Mouse (Mus musculus) stomach, embryonic 16.5 days (tissue): Measurements from ENCODE around the gene Erv3. TPM values are rescaled to one million over a fixed set of nuclear protein-coding genes. Genes with fewer than 3 reads are reported as not detected.
A peak's percentile ranks its signal among the peaks of the same experiment; 100 is the strongest.
"Not testable (repeated sequence)": the region's sequence is repeated elsewhere in the genome, so short reads cannot be mapped to it uniquely, and the experiment has no call there.

Experiments
- ATAC-seq: fragments of 200-750 bp; cut with Nextera tagmentation; 2 replicates; pipeline ENCODE4 v1.8.0; 2017; ENCODE audit warnings: moderate number of reproducible peaks, moderate TSS enrichment; ENCODE audit not compliant: insufficient read depth, low FRiP score
- H3K27ac ChIP-seq: fragments of 300-500 bp; sonication (generic); 2 replicates; pipeline ENCODE4 v1.5.1; 2014; ENCODE audit warnings: low read length
- H3K27me3 ChIP-seq: fragments of 300-500 bp; sonication (generic); 2 replicates; pipeline ENCODE4 v1.6.1; 2014; ENCODE audit warnings: low read length, control low read depth, mixed read lengths; ENCODE audit not compliant: control insufficient read depth, insufficient read depth
- H3K36me3 ChIP-seq: fragments of 300-500 bp; sonication (generic); 2 replicates; pipeline ENCODE4 v1.6.1; 2014; ENCODE audit warnings: low read length; ENCODE audit not compliant: control insufficient read depth, insufficient read depth
- H3K4me1 ChIP-seq: fragments of 300-500 bp; sonication (generic); 2 replicates; pipeline ENCODE4 v1.6.1; 2014; ENCODE audit warnings: low read length, control low read depth, mixed read lengths; ENCODE audit not compliant: control insufficient read depth, insufficient read depth
- H3K4me2 ChIP-seq: fragments of 300-500 bp; sonication (generic); 2 replicates; pipeline ENCODE4 v1.6.1; 2014; ENCODE audit warnings: low read depth, low read length, mixed read lengths
- H3K4me3 ChIP-seq: fragments of 300-500 bp; sonication (generic); replicated peaks from 2 replicates; pipeline ENCODE4 v1.5.1; 2014; ENCODE audit warnings: mild to moderate bottlenecking, low read length
- H3K9ac ChIP-seq: fragments of 300-500 bp; sonication (generic); 2 replicates; pipeline ENCODE4 v1.6.1; 2014; ENCODE audit warnings: low read length
- H3K9me3 ChIP-seq: fragments of 300-500 bp; sonication (generic); replicated peaks from 2 replicates; pipeline ENCODE4 v1.6.1; 2016; ENCODE audit warnings: low read length, control low read depth; ENCODE audit not compliant: control insufficient read depth
- WGBS: fragments of 180-500 bp; shearing (Covaris S2); extraction: QIAGEN DNeasy Blood & Tissue Kit; methylation state at CpG from one replicate; pipeline ENCODE4 v1.1.7; 2014; 5-methylcytosine and 5-hydroxymethylcytosine counted together
- polyA plus RNA-seq: library from polyadenylated mRNA; unstranded; fragments of >200 nt; fragmentation: Nextera tagmentation; extraction: Ambion mirVana; gene quantifications from 2 replicates; pipeline ENCODE4 v1.2.1, GENCODE M21; 2015

The Erv3 gene
- polyA plus RNA-seq, 1 experiment from 2014 or later, result not detected

GRCm38 (mm10) chr2:131840611-131841320, 18.8 kb downstream of the Erv3 start:
- Histone ChIP-seq H3K4me2 (no peak overlapping the region), H3K4me1 (no peaks in the 10 kb centered on the region), H3K4me3 (no peak overlapping the region), H3K27me3 (no peaks in the 10 kb centered on the region), H3K36me3 (no peaks in the 10 kb centered on the region), H3K27ac (no peak overlapping the region), H3K9me3 (no peaks in the 10 kb centered on the region), H3K9ac (no peak overlapping the region)
- 69% methylated on average over 9 of the region's 9 CpGs for WGBS
- ATAC-seq, result no peak

- Histone ChIP-seq H3K27me3 (no peaks in the 10 kb centered on the region), H3K36me3 (no peaks in the 10 kb centered on the region), H3K9ac (no peak overlapping the region), H3K27ac (no peak overlapping the region), H3K4me1 (no peaks in the 10 kb centered on the region), H3K4me2 (no peak overlapping the region), H3K9me3 (peaks cover 4% of the 10 kb centered on the region; the same call in 1 of the 2 replicates), H3K4me3 (no peak overlapping the region)
- WGBS, result 94% methylated on average over 1 of the region's 1 CpGs
- no peak for ATAC-seq
Observed at GRCm38 (mm10) chr2:131834296-131834695, 25.3 kb downstream of the Erv3 start.

GRCm38 (mm10) chr2:131831861-131832260, 27.7 kb downstream of the Erv3 start:
- Histone ChIP-seq H3K9me3 (peaks cover 4% of the 10 kb centered on the region; the same call in 1 of the 2 replicates), H3K27me3 (no peaks in the 10 kb centered on the region), H3K4me2 (no peak overlapping the region), H3K4me1 (no peaks in the 10 kb centered on the region), H3K9ac (no peak overlapping the region), H3K27ac (no peak overlapping the region), H3K4me3 (no peak overlapping the region), H3K36me3 (no peaks in the 10 kb centered on the region)
- 32% methylated on average over 2 of the region's 2 CpGs for WGBS
- no peak for ATAC-seq

- H3K36me3 ChIP-seq, H3K27ac ChIP-seq, H3K4me2 ChIP-seq, ATAC-seq, H3K9me3 ChIP-seq, H3K9ac ChIP-seq, H3K4me3 ChIP-seq, H3K4me1 ChIP-seq, H3K27me3 ChIP-seq: not testable (repeated sequence)
- 86% methylated on average over 4 of the region's 4 CpGs for WGBS
Observed at GRCm38 (mm10) chr2:131830945-131831344, 28.6 kb downstream of the Erv3 start.

- no peaks in the 10 kb centered on the region for H3K9me3 ChIP-seq
- no peak overlapping the region for H3K27ac ChIP-seq
- ATAC-seq, result no peak
- no peaks in the 10 kb centered on the region for H3K27me3 ChIP-seq
- H3K36me3 ChIP-seq, result no peaks in the 10 kb centered on the region
- 44% methylated on average over 18 of the region's 18 CpGs for WGBS
- H3K9ac ChIP-seq, result no peak overlapping the region
- no peak overlapping the region for H3K4me3 ChIP-seq
- no peaks in the 10 kb centered on the region for H3K4me1 ChIP-seq
- H3K4me2 ChIP-seq, result no peak overlapping the region
Observed at GRCm38 (mm10) chr2:131827999-131828975, 31.3 kb downstream of the Erv3 start.

GRCm38 (mm10) chr2:131827026-131827687, 32.4 kb downstream of the Erv3 start:
- 80% methylated on average over 4 of the region's 4 CpGs for WGBS
- no peak overlapping the region for H3K4me2 ChIP-seq
- no peak overlapping the region for H3K9ac ChIP-seq
- H3K27me3 ChIP-seq, result no peaks in the 10 kb centered on the region
- no peak for ATAC-seq
- H3K4me1 ChIP-seq, result no peaks in the 10 kb centered on the region
- no peaks in the 10 kb centered on the region for H3K36me3 ChIP-seq
- no peak overlapping the region for H3K27ac ChIP-seq
- no peak overlapping the region for H3K4me3 ChIP-seq
- H3K9me3 ChIP-seq, result no peaks in the 10 kb centered on the region

- WGBS, result 48% methylated on average over 2 of the region's 2 CpGs
- H3K36me3 ChIP-seq, result no peaks in the 10 kb centered on the region
- no peak overlapping the region for H3K4me2 ChIP-seq
- 0 out of 2 replicates have a peak, but pooled peaks have one; percentile 34 for ATAC-seq
- H3K9me3 ChIP-seq, result no peaks in the 10 kb centered on the region
- H3K27me3 ChIP-seq, result no peaks in the 10 kb centered on the region
- no peak overlapping the region for H3K9ac ChIP-seq
- H3K4me1 ChIP-seq, result peaks cover under 1% of the 10 kb centered on the region; the same call in 1 of the 2 replicates
- no peak overlapping the region for H3K4me3 ChIP-seq
- no peak overlapping the region for H3K27ac ChIP-seq
Observed at GRCm38 (mm10) chr2:131825498-131825897, 34.0 kb downstream of the Erv3 start.

GRCm38 (mm10) chr2:131823931-131824330, 35.6 kb downstream of the Erv3 start:
- Histone ChIP-seq H3K9ac (no peak overlapping the region), H3K4me1 (peaks cover 4% of the 10 kb centered on the region; the same call in 1 of the 2 replicates), H3K9me3 (no peaks in the 10 kb centered on the region), H3K4me3 (no peak overlapping the region), H3K27ac (no peak overlapping the region), H3K36me3 (no peaks in the 10 kb centered on the region), H3K27me3 (no peaks in the 10 kb centered on the region), H3K4me2 (no peak overlapping the region)
- WGBS, result 18% methylated on average over 2 of the region's 2 CpGs
- no peak for ATAC-seq
